Mouse (Mus musculus) megakaryocyte, embryonic 14.5 days (primary cell): ENCODE results near the gene Hand1.

Experiments
- FLI1 ChIP-seq: IDR thresholded peaks from 2 replicates; pipeline ENCODE4 v1.6.1; 2012; ENCODE audit warnings: low read length, inconsistent platforms, mixed read lengths
- GATA1 ChIP-seq: IDR thresholded peaks from 3 replicates; pipeline ENCODE4 v1.6.1; 2012; ENCODE audit warnings: mixed read lengths, low read length, inconsistent platforms, borderline replicate concordance

- no peak for TF ChIP-seq GATA1
- TF ChIP-seq FLI1 = no peak
Observed at GRCm38 (mm10) chr11:57811006-57811405, 21.6 kb downstream of the Hand1 start.
